Mouse (Mus musculus) G1E (cell line): ENCODE data around the gene Pdzrn4.

ENCODE experiments used
- CTCF ChIP-seq: IDR thresholded peaks from 2 replicates; pipeline ENCODE4 v1.5.1; 2012; ENCODE audit warnings: low read depth, low read length, inconsistent platforms, mixed read lengths
- TAL1 ChIP-seq: conservative IDR thresholded peaks from 2 replicates; pipeline ENCODE4 v1.6.1; 2012; ENCODE audit warnings: low read depth, low read length, inconsistent platforms, mixed read lengths

DNA sequence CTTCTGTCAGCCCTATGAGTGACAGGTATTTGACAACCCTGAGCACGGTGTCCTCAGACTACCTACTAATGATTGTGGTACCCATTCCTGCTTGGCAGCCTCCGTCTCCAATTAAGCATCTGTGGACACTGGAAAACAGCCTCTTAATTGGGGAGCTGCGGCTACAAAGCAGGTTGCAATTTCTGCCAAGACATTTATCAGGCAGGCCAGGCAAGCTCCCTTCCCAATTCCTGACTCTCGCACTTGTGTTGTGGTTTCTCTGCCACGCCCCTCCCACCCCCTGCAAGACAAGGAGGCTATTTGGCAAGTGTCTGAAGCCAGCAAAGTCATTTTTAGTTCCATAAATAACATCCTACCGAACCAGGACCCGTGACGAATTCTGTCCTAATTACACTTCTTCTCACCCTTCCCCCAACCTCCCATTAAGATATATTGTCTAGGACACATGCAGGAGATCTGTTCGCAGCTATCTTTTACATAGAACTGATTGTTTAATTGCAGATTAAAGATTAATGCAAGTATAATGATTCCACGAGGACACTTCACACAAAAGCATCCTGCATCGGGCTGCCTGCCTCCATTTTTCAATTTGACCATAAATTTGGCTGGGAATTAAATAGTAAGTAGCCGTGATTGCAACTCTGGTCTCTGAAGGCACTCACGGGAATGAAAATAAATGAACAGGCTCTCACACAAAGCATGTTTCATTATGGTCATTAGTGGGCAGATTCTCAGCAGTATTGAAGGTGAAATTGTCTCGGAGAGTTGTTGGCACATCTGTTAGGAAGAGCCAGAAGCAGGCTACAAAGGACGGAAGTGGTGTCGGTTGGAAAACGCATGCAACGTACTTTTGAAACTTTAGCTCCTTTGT is 243.8 kb downstream of the Pdzrn4 start:
- TF ChIP-seq CTCF (no peak), TAL1 (no peak)
